Mouse (Mus musculus) embryonic facial prominence, embryonic 14.5 days (tissue): ENCODE measurements around the gene Ckap2. TPM values are rescaled to one million over a fixed set of nuclear protein-coding genes. Genes with fewer than 3 reads are reported as not detected.

Source experiments
- polyA plus RNA-seq: library from polyadenylated mRNA; unstranded; fragments of >200 nt; fragmentation: Nextera tagmentation; extraction: Ambion mirVana; gene quantifications from 2 replicates; pipeline ENCODE4 v1.2.1, GENCODE M21; 2014

Gene Ckap2
- polyA plus RNA-seq, 1 experiment from 2014 or later = 35.6 TPM

Other genes with a start within 250 kb of the Ckap2 start
- not detected in 2 replicates for gene Defb35, start 247.5 kb downstream of the Ckap2 start, polyA plus RNA-seq
- not detected in 2 replicates for gene Defb13, start 239.1 kb downstream of the Ckap2 start, polyA plus RNA-seq
- not detected in 2 replicates for gene Fam90a1a, start 227.1 kb downstream of the Ckap2 start, polyA plus RNA-seq
- gene Ccdc70, start 216.0 kb downstream of the Ckap2 start, polyA plus RNA-seq = not detected in 2 replicates
- gene Atp7b, start 125.5 kb downstream of the Ckap2 start, polyA plus RNA-seq = 0.62 and 0.86 TPM in 2 replicates
- gene Alg11, start 125.1 kb downstream of the Ckap2 start, polyA plus RNA-seq = 19.3 and 22.4 TPM in 2 replicates
- gene Nek5, start 60.8 kb downstream of the Ckap2 start, polyA plus RNA-seq = 0.46 and 0.67 TPM in 2 replicates
- gene Nek3, start 19.4 kb downstream of the Ckap2 start, polyA plus RNA-seq = 4.1 and 5.8 TPM in 2 replicates
- 28.4 and 31.1 TPM in 2 replicates for gene Vps36, start 7.0 kb upstream of the Ckap2 start, polyA plus RNA-seq
- gene Thsd1, start 41.5 kb upstream of the Ckap2 start, polyA plus RNA-seq = 11.2 and 13.1 TPM in 2 replicates
- not detected in 2 replicates for gene Tpte, start 97.6 kb upstream of the Ckap2 start, polyA plus RNA-seq
- 17.1 and 17.4 TPM in 2 replicates for gene Slc25a15, start 212.8 kb upstream of the Ckap2 start, polyA plus RNA-seq
- 35.1 and 35.9 TPM in 2 replicates for gene Mrps31, start 225.5 kb upstream of the Ckap2 start, polyA plus RNA-seq